Mouse (Mus musculus) lung, adult 18-20 months (tissue): Measurements from ENCODE around the gene Zfp932.
"Not testable (repeated sequence)": the region's sequence is repeated elsewhere in the genome, so short reads cannot be mapped to it uniquely, and the experiment has no call there.

ENCODE experiments used
- DNase-seq, 2 experiments: peaks; one replicate each; pipeline ENCODE4 v3.0.0; 2022; ENCODE audit warnings: mixed read lengths in 2 of 2

Zfp932 gene

GRCm38 (mm10) chr5:109996026-109996937 is at the start of gene Zfp932:
Gene Zfp932, plus strand, starts transcription at chr5:109996521.
- peak; percentile 87 to 89 for DNase-seq

GRCm38 (mm10) chr5:109950281-109950680 is 46.0 kb upstream of the Zfp932 start:
- no peak for DNase-seq

- DNase-seq = not testable (repeated sequence)
These were observed 15.6 kb upstream of the Zfp932 start for GRCm38 (mm10) chr5:109980743-109981142.

- DNase-seq = peak in 1 of 2 experiments; percentile 4
These were observed 860 bp upstream of the Zfp932 start for GRCm38 (mm10) chr5:109995461-109995860.

- not testable (repeated sequence) for DNase-seq
These were observed 19.5 kb downstream of the Zfp932 start for GRCm38 (mm10) chr5:110015775-110016174.

GRCm38 (mm10) chr5:110023273-110023672 is 27.0 kb downstream of the Zfp932 start:
- DNase-seq = no peak

- peak; percentile 9 to 21 for DNase-seq
These were observed 27.5 kb downstream of the Zfp932 start for GRCm38 (mm10) chr5:110023694-110024427.

GRCm38 (mm10) chr5:110057637-110058408 is 61.5 kb downstream of the Zfp932 start:
- peak; percentile 89 for DNase-seq
